Mouse (Mus musculus) c-Kit-positive CD71-positive TER-119-negative erythroid progenitor cells, embryonic 14.5 days (primary cell): ENCODE results near the gene Drc7.

Experiments used
- DNase-seq: peaks from one replicate; pipeline ENCODE4 v3.0.0-alpha.2; 2013; ENCODE audit warnings: low read depth

Drc7 gene

DNA sequence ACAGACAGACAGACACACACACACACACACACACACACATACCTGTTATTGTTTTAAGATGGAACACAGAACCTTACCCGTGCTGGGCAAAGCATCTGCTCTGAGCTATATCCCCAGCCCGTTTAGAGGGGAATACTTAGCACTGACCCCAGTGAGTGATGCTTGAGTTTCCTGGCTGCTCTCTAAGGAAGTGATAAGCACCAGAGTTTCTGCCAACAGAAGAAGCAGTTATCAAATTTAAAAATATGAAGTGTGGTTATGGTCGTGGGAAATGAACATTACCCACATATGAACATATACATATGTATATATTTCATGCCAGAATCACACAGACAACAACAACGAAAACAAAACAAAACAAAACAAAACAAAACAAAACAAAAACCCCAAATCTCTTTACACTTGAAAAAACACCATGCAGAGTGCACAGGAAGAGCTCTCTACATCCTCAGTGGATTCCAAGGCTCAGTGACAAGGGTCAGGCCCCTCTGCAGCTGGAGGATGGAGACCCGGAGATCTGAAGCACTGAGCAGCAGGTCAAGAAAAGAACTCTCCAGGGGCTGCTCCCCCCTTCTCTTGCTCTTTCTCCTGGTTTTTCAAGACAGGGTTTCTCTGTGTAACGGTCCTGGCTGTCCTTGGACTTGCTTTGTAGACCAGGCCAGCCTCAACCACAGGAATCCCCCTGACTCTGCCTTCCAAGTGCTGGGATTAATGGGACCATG is 5.1 kb downstream of the Drc7 start:
- DNase-seq = no peak

- DNase-seq = no peak
These were observed 9.6 kb downstream of the Drc7 start for GRCm38 (mm10) chr8:95064531-95064930.

- DNase-seq = peak; percentile 54
These were observed 12.7 kb downstream of the Drc7 start for GRCm38 (mm10) chr8:95067582-95067981.

DNA sequence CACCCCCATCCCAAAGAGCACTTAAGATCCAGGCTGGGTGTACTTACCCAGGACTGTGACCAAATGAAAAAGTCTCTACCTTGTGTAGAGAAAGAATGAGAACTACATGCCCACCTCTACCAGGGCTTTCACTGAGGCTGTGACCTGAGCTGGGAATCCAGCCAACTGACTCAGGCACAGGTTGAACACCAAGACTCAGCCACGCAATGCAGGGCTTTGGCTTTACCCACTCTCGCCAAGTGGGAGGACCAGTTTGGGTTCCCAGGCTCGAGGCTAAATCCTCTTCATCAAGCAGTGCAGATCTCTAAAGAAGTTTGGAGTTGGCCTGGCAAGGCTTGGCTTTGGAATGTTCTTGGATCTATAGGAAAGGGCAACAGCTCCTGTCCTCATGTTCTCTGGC is 20.6 kb downstream of the Drc7 start:
- DNase-seq = no peak

GRCm38 (mm10) chr8:95076151-95076550 is 21.2 kb downstream of the Drc7 start:
- no peak for DNase-seq

GRCm38 (mm10) chr8:95078055-95078454 is 23.2 kb downstream of the Drc7 start:
- DNase-seq = no peak

DNA sequence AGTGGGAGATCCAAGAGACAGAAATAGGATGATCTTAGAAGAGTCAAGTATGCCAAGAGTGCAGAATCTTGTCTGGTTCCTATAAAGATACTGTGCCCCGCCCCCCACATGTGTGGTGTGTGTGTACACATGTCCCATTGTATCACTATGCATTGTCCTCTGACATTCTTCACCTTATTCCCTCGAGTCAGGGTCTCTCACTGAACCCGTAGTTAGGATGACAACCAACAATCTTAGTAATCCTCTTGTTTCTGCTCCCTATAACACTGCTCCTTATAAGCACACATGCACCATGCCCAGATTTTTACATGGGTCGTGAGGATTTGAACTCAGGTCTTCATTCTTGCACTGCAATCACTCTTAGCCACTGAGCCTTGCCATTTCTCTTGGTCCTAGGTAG is 24.4 kb downstream of the Drc7 start:
- DNase-seq = no peak

- DNase-seq = peak; percentile 99
These were observed 25.8 kb downstream of the Drc7 start, which contains the start of gene Katnb1 for GRCm38 (mm10) chr8:95080381-95081341. Katnb1 (plus strand) TSS chr8:95081186.

GRCm38 (mm10) chr8:95081650-95082049 is 26.7 kb downstream of the Drc7 start:
- DNase-seq = peak; percentile 21

- DNase-seq = no peak
These were observed 29.4 kb downstream of the Drc7 start for GRCm38 (mm10) chr8:95084261-95084660.

DNA sequence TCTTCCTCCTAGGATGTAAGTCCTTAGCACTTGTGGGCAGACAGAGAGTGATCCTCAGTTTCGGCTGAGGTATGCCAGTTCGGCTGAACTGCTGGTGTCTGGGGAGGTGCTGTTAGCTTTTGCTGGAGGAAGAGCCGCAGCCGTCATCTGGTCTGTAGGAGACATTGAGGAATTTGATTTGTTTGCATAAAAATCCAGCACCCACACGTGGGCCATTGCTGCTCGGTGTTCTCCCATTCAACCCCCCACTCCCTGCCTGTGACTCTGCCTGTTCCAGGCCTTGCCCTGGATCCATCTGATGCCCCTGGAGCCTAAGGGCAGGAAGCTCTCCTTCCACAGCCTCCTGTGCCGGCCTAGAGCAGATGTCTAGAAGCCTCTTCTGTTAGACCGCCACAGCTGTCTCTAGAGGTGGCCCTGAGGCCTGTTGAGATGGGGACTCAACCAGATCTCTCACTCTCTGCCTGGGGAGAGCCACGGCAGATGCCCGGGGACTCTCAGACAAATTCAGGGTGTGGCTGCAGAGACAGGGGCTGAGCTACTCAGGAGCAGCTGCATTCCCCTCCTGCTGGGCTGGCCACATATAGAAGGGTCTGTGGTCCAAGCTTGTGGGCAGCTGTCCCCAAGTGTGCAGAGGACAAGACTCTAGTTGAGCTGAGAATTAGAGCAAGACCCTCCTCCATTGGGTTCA is 30.0 kb downstream of the Drc7 start:
- no peak for DNase-seq

DNA sequence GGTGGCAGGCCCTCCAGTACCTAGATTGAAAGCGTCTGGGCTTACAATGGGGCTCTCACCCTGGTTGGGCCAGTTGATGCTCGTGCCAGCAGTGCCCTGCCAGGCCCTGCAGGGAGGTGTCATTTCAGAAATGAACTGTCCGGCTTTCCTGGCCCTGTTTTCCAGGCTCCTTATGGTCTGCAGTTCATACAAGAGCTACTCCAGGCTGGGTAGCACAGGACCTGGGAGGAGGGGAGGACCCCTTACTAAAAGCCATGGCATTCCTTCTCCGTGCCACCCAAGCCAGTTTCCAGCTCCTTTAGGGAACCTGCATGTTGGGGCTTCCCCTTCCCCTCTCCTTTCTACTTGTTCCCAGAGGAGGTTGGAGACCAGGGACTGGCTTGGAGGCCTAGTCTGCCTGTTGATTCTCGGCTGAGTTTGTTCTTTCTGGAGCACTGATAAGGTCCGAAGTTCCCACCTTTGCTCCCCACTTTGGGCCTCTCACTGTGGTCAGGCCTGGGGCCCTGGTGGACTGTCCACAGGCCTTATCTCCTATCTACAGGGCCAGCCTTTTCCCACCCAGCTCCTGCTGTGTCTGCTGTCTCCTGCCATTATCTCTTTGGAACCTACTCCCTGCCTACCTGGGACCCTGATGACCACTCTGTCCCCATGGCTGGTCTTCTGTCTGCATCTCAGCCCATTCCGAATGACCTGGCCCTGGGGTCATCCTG is 30.7 kb downstream of the Drc7 start:
- no peak for DNase-seq

- no peak for DNase-seq
These were observed 38.7 kb downstream of the Drc7 start for GRCm38 (mm10) chr8:95093574-95093973.

DNA sequence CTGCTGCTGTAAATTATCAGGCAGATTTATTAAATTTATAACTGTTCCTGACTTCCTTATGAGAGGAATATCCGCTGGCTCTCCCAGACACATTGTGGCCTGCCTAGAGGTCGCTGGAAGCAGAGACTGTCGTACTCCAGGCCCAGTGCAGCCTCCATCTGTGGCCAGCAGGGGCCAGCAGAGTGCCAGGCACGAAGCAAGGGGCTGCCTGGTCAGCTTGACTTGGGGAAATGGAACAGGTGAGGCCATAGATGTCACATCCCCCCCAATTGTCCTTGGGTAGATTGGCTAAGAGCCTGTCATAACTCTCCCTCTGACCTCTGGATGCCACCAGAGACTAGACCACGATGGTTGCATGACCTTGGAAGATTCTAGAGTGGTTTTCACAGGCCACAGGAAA is 44.1 kb downstream of the Drc7 start:
- DNase-seq = no peak

GRCm38 (mm10) chr8:95101972-95102371 is 47.1 kb downstream of the Drc7 start:
- DNase-seq = no peak

DNA sequence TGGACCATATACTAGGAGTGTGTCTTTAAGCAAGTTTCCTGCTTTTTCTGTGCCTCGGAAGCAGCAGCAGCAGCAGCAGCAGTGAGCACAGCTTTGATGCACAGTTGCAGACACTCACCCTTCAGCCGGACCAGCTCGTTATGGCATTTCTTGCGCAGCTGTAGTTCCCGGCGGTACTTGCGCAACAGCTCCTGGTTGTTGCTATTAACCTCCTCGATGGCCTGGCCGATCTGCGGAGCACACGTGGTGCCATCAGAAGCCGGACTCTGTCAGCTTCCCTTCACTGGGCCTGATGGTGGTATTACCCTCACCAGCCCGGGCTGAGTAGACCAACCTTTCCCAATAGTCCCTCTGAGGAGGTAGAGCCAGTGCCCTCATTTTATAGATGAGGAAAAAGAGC is 52.4 kb downstream of the Drc7 start:
- no peak for DNase-seq

DNA sequence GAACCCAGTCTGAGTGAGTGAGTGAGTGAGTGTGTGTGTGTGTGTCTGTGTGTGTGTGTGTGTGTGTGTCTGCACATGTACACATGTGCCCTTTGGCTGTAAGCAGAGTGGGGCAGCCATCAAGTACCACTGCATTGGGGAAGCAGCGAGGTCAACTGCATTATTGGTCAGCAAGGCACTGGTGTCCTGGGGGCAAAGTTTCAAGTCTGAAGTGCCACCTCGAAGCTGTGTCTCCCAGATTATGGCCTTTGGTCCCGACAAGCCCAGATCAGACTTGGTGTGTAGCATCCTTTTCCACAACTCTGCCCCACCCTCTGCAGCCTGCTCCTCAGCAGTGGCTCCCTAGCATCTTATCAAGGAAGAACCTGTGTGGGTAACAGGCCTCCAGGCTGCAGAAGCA is 57.7 kb downstream of the Drc7 start:
- no peak for DNase-seq

DNA sequence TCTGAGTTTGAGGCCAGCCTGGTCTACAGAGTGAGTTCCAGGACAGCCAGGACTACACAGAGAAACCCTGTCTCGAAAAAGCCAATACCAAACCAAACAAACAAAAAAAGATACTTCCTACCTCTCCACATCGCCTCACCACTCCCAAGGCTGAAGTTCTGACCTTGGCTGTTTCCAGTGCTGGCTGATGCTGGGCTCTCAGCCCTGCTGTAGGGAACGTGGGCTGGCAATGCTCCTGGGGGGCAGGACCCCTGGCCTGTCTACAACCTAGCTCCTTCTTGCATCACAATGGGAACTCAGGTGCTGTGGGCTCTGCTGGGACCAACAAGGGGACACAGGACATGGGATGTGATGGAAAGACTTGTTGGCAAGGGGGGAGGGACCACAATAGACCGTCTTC is 58.2 kb downstream of the Drc7 start:
- no peak for DNase-seq

GRCm38 (mm10) chr8:95113750-95114149 is 58.8 kb downstream of the Drc7 start:
- DNase-seq = no peak

- DNase-seq = no peak
These were observed 68.6 kb downstream of the Drc7 start for GRCm38 (mm10) chr8:95123455-95123854.

- no peak for DNase-seq
These were observed 71.6 kb downstream of the Drc7 start for GRCm38 (mm10) chr8:95126497-95126896.

DNA sequence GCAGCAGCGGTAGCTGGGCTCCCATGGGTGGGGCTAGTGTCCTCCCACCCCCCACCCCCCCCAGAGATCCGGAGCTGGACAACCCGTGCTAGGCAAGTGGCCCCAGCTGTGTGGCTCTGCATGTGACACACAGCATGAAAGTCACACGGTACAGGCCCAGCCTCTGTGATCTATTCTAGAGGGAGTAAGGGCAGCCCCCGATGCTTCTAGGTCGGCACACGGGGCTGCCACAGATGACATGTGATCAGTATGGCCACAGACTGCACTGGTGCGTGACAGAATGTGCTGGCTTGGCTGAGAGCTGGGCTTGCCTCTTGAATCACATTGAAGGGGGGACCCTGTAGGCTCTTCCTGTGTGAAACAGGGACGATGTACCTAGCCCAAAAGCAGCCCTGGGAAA is 72.8 kb downstream of the Drc7 start:
- no peak for DNase-seq
